Mouse (Mus musculus) gastrocnemius, postnatal 36 days (tissue): ENCODE measurements around the gene Vgll4. TPM values are rescaled to one million over a fixed set of nuclear protein-coding genes. Genes with fewer than 3 reads are reported as not detected.

Source experiments
- DNase-seq, 2 experiments: peaks; one replicate each; pipeline ENCODE4 v3.0.0; 2022
- intact Hi-C: fragments of 180-260 bp; cut with DNase I; formaldehyde crosslinking; loops from one replicate; pipeline ENCODE4 v1.15.1; 2025
- total RNA-seq, 2 experiments: library from RNA; stranded (reverse); gene quantifications; 2 replicates each; pipeline ENCODE4 v1.2.3; 2021

Vgll4 gene
- total RNA-seq, 2 experiments from 2014 or later = 13.4 to 14.5 TPM

- intact Hi-C loops = no loop called here
- no peak for DNase-seq
Observed at GRCm38 (mm10) chr6:114979715-114980114, 9.9 kb upstream of the Vgll4 start.

- intact Hi-C loops = no loop called here
Observed at GRCm38 (mm10) chr6:114976915-114977419, 7.2 kb upstream of the Vgll4 start.

GRCm38 (mm10) chr6:114974331-114974730 is 4.5 kb upstream of the Vgll4 start:
- DNase-seq = no peak
- intact Hi-C loops = loop anchor here (5.0 kb wide), 1 partner anchor 33 kb away; no protein-coding TSS in a partner anchor

More at GRCm38 (mm10) chr6:114976915-114977419, 7.2 kb upstream of the Vgll4 start:
- DNase-seq = peak; percentile 19 to 45

DNA sequence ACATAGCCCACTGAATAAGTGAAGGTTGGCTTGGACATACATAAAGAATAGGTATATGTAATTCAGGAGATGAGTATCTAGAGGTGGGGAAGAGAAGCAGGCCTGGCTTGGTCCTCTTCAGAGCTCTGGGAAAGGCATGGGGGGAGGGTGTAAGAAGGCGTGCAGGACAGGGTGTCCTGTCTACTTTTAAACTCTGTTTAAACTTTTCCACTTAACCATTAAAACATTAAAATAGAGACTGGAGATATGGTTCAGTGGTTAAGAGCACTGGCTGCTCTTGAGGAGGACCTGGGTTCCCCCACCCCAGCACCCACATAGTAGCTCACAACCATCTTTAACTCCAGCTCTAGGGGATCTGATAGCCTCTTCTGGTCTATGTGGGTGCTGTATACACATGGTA is 3.2 kb upstream of the Vgll4 start:
- intact Hi-C loops = loop anchor here (5.0 kb wide), 1 partner anchor 34 kb away; no protein-coding TSS in a partner anchor
- no peak for DNase-seq

- intact Hi-C loops = loop anchor here (5.0 kb wide), 1 partner anchor 36 kb away; no protein-coding TSS in a partner anchor
- no peak for DNase-seq
Observed at GRCm38 (mm10) chr6:114970895-114971294, 1.1 kb upstream of the Vgll4 start.

- intact Hi-C loops = loop anchor here (5.0 kb wide), 1 partner anchor 37 kb away; no protein-coding TSS in a partner anchor
- DNase-seq = no peak
Observed at GRCm38 (mm10) chr6:114970386-114970785, 592 bp upstream of the Vgll4 start.

GRCm38 (mm10) chr6:114968361-114969212 is 1.2 kb downstream of the Vgll4 start:
- intact Hi-C loops = loop anchor here (5.0 kb wide), 1 partner anchor 36 kb away; no protein-coding TSS in a partner anchor
- peak; percentile 34 to 49 for DNase-seq

GRCm38 (mm10) chr6:114967623-114968022 is 2.2 kb downstream of the Vgll4 start:
- intact Hi-C loops = loop anchor here (5.0 kb wide), 1 partner anchor 35 kb away; no protein-coding TSS in a partner anchor
- no peak for DNase-seq

- intact Hi-C loops = loop anchor here (5.0 kb wide), 1 partner anchor 34 kb away; no protein-coding TSS in a partner anchor
- no peak for DNase-seq
Observed at GRCm38 (mm10) chr6:114966396-114967154, 3.2 kb downstream of the Vgll4 start.

GRCm38 (mm10) chr6:114965802-114966201 is 4.0 kb downstream of the Vgll4 start:
- intact Hi-C loops = loop anchor here (5.0 kb wide), 1 partner anchor 34 kb away; no protein-coding TSS in a partner anchor
- DNase-seq = no peak

GRCm38 (mm10) chr6:114965396-114965795 is 4.4 kb downstream of the Vgll4 start:
- intact Hi-C loops = loop anchor here (5.0 kb wide), 1 partner anchor 33 kb away; no protein-coding TSS in a partner anchor

DNA sequence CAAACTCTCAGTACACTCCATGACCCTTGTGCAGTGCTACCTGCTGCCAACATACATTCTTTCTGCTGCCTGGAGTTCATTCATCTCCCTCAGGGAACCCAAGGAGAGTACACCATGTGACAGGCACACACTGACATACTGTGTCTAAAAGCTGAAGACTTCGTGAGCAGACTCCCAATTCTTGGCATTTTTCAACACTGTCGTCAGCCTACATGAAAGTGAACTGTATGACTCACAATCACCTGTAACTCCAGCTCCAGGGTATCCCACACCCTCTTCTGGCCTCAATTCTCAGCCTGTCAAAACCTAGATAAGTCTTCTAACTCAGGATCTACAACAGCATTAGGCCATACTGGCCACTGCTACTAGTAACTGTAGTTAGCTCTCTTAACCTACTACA is 5.6 kb downstream of the Vgll4 start:
- intact Hi-C loops = no loop called here
- no peak for DNase-seq

More at GRCm38 (mm10) chr6:114965396-114965795, 4.4 kb downstream of the Vgll4 start:
- no peak for DNase-seq

- intact Hi-C loops = no loop called here
- no peak for DNase-seq
Observed at GRCm38 (mm10) chr6:114963636-114964035, 6.2 kb downstream of the Vgll4 start.

DNA sequence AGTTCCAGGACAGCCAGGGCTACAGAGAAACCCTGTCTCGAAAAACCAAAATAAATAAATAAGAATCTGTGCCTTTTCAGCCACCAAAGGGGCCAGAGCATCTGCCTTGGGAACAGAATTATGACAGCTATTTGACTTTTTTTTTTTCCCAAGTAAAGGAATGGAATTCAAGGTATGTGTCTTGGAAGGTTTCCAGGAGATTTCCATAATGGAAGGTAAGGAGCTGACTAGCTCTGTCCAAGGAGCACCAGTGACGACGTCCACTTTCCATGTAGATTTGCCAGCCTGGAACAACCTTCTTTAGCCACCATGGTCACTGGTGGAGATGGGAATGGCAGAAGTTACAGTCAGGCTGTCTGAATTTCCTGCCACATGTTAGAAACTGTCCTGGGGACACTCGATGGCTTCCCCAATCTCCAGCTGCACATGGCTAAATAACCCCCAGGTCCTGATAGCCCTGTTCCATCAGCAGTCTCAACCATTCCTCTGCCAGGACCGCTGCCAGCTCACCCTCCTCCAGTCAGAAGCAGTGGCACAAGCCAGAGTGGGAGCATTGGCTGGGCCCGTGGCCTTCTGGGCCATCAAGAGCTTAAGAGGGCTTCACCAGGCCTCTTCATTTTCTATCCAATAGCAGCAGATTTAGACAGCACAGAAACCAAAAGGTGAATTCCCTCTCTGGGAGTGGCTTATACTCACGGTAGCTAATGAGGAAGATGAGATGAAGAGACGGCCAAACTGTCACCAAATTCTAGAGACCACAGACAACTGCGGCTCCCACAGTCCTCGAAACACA is 8.3 kb downstream of the Vgll4 start:
- DNase-seq = no peak
- intact Hi-C loops = no loop called here

GRCm38 (mm10) chr6:114959012-114959398 is 10.8 kb downstream of the Vgll4 start:
- intact Hi-C loops = no loop called here
- no peak for DNase-seq

- DNase-seq = no peak
- intact Hi-C loops = no loop called here
Observed at GRCm38 (mm10) chr6:114958249-114959011, 11.4 kb downstream of the Vgll4 start.

DNA sequence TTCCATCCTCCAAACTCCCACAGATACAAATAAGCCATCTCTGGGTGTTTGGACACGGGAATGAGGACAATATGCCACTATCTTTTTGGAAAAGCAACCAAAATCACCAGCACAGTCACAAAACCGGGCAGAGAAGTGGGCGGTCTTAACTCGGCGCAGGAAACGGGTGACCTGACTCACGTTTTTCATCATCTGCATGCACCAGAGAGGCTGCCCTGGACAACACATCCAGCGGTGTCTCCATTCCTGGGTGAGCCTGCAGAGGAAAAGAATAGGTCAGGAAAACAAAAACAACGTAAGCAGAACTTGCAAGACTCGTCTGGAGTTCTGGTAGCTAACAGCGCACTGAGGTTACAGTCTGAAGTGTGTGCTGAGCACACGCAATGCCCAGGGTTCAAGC is 12.0 kb downstream of the Vgll4 start:
- intact Hi-C loops = no loop called here
- no peak for DNase-seq

GRCm38 (mm10) chr6:114954496-114954895 is 15.3 kb downstream of the Vgll4 start:
- intact Hi-C loops = no loop called here
- no peak for DNase-seq

GRCm38 (mm10) chr6:114953601-114954000 is 16.2 kb downstream of the Vgll4 start:
- no peak for DNase-seq
- intact Hi-C loops = no loop called here
